Mouse (Mus musculus): Measurements from ENCODE around the gene Arhgap35.

Gene Arhgap35

DNA sequence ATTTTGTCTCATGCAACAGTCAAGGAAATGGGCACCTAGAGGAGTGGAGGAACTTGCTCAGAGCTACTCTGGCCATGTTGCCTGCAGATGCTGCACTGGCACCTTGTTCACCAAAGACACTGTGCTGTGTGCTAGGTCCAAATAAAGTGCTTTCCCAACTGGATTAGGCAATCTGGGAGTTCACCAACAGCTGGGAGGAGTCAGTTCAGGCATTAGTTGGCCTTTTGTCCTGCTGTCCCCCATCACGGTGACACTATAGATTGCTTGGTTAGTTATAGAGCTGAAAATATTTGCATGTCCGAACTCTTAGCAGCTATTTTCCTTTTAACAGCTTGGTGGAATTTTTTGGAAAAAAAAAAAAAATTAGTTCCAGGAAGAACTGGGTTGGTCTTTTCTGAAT, 88.8 kb downstream of the Arhgap35 start:
- DNase-seq (ENCODE audit: extremely low read depth, insufficient read length, low spot score), result no peak

DNA sequence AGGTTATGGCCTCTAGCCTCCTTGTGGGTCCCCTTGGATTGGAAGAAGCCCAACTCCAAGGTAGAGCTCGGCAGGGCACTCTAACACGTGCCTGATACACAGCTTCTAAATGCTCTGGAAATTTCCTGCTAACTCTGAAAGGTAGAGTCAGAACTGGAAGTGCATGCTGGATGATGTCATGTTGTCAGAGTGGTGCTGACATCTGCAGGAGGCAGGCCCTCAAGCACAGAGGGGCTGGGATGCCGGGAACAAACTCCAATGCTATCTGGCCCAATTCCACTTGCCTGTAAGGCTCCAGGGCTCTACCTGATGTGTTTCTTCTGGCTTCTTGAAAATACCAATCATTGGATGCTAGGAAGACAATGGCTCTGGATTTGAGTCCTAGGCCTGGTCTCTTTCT, 89.3 kb downstream of the Arhgap35 start:
- no peak for DNase-seq (ENCODE audit: extremely low read depth, insufficient read length, low spot score)

DNA sequence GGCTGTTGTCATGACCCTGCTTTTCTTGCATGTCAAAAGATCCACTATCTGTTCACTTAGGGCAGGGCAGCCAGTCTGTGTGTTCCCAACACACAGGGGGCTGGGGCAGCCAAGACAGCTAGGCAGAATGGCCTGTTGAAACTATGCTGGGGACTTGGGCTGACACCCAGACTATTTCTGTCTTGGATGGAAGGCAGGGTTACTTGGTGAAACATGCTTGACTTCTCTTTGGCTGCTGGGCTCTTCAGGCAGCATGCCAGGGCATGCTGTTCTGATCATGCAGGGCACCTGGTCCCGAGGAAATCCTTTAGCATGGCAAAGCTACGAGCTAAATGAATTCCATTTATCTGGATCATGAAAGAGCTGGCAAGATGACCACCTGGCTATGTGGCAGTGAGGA, 90.5 kb downstream of the Arhgap35 start:
- no peak for DNase-seq (ENCODE audit: extremely low read depth, insufficient read length, low spot score)

DNA sequence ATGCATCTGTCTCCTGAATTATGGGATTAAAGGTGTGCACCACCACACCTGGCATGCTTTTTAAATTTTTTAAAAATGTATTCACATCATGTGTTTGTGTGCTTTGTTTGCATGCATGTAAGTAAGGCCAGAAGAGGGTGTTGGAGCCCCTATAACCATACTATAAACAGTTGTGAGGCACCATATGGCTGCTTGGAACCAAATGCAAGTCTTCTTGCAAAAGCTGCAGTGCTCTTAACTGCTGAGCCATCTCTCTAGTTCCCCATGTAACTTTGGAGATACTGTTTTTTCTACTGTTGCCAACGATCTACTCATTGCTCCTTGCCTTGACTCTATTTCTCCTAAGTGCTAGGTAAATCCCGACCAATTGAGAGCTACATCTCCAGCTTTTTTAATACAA, 95.5 kb downstream of the Arhgap35 start:
- no peak for DNase-seq (ENCODE audit: extremely low read depth, insufficient read length, low spot score)

DNA sequence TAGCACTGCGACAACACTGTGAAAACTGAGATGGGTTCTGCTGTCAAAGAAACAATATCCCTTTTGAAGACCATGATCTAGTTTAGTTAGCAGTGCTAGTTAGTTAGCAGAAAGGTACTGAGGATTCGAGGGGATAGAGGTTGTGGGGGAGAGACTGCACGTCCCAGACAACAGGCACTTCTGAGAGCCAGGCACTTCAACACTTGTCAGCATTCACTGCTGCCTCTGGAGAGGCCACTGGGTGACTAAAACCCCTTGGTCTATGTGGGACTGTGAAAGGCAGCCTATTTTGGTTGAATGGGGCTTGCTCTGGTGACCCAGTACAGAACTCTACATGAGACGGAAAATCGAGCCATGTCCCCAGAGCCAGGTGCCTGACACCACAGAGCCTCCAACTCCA, 97.6 kb downstream of the Arhgap35 start:
- no peak for DNase-seq (ENCODE audit: extremely low read depth, insufficient read length, low spot score)

DNA sequence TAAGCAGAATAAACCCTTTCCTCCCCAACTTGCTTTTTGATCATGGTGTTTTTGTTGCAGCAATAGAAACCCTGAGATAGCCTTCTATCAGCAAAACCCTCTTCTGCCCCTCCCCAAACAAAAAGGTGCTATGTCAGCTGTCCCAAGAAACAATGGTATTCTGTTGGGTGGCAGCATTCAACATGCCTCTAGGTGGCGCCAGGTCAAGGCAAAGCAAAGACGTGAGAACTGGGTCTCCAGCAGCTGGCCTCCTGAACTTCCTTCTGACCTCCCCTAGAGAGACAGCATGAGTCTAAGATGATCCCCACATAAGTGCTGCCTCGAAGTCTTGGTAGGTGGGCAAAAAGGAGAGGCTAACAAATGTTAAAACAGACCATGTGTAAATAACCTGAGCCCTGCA, 107.5 kb downstream of the Arhgap35 start:
- DNase-seq (ENCODE audit: extremely low read depth, insufficient read length, low spot score), result no peak

DNA sequence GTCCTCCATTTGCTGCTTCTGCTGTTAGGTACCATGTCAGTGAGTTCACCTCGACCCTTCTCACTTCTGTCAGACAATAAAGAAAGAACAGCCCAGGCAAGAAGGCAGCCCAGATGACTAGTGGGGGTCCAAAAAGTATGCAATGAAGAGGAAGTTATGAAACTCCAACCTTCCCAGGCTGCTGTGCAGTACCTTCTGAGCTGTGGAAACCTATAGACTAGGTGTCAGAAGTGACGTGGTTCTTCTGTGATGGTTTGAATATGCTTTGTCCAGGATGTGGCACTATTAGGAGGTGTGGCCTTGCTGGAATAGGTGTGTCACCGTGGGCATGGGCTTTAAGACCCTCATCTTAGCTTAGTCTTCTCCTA, 109.6 kb downstream of the Arhgap35 start:
- no peak for DNase-seq (ENCODE audit: extremely low read depth, insufficient read length, low spot score)

DNA sequence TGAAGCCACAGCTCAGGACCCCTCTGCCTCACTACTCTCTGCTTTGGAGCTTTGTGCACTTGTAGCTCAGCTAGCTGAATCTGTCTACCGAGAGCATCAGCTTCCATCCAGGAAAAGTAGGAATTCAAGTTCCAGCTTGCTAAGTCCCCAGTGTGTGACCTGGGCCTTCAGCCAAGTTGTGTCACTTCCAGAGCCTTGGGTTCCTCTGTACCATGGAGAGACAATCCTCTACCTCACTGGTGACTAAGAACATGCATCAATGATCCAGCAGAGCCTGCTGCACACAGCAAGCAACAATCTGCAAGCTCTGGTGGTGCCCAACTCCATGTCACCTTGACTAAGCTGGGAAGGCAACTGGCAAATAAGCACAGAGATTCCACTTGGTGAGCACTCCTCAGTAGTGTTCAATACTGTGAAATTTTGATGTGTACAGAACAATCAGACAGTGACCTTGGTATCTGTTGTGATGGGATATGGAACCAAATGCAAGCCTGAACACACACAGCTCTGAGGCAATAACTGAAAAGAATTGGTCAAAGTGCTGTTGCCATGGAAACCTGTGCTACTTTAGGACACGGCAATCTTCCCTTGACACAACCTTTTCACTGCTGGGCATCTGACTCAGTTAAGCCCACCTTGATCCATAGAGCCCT, 110.1 kb downstream of the Arhgap35 start:
- DNase-seq (ENCODE audit: extremely low read depth, insufficient read length, low spot score), result no peak

DNA sequence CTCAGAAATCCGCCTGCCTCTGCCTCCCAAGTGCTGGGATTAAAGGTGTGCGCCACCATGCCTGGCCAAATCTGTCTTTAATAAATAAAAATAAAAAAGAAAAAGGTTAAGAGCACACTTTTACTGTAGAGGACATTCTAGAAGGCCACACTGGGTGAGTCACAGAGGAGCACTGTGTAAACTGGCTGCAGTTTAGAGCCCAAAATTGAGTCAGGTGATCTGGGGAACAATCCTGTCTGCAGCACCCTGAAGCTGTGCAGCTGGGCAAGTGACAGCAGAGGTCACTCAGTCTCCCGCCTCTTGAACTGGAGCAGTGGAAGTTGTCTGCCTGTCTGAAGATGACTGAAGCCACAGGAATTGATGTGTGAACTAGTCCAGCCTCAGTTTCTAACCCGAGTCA, 113.2 kb downstream of the Arhgap35 start:
- DNase-seq (ENCODE audit: extremely low read depth, insufficient read length, low spot score), result no peak

DNA sequence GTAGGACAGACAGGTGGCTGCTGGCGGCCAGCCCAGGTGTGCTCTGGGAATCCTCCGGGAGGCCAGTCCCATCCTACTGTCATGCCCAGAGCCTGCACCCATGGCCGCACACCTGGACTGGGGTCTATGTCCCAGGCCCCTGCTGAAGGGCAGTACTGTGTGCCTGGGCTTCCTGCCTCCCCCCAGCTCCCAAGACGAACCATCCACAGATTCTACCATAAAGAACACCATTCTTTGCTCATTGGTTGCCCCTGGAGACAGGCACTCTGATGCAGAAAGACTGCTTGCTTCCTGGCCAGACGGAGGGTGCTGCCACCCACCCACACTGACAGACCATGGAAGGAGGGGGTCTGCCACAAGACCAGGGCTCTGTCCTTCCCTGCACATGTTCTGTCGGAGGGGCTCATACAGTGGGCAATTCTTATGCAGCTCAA, 115.1 kb downstream of the Arhgap35 start:
- no peak for DNase-seq (ENCODE audit: extremely low read depth, insufficient read length, low spot score)

DNA sequence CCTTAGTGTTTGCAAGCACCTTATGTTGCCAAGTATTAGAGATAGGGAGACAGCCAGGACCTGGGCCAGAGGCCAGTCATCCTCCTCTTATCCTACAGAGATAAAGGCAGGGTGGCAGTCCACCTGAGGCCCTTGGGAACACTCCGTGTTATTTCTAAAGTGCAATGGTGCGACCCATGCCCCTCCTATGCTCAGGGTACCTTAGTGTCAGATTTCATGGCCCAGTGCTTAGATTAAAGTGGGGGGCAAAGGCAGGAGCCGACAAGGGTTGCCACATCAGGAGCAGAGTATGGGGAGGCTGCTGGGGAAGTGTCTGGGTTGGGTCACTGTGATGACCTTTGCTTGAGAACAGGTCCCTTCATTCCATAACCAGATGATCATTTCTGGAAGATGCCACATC, 118.5 kb downstream of the Arhgap35 start:
- no peak for DNase-seq (ENCODE audit: extremely low read depth, insufficient read length, low spot score)

DNA sequence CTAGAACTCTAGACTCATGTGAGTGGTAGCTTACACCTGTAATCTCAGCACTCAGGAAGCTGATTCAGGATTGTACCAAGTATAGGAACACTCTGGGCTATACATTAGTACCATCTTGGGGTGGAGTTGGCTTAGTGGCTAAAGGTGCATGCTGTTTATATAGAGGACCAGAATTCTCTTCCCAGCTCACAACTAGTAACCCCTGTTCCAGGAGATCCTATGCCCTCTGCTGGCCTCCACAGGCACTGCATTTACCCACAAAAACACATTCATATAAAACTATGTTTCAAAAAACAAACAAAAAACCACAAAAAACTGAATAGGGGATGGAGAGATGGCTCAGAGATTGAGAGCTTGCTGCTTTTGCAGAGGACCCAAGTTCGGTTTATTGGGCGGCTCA, 121.4 kb downstream of the Arhgap35 start:
- no peak for DNase-seq (ENCODE audit: extremely low read depth, insufficient read length, low spot score)

DNA sequence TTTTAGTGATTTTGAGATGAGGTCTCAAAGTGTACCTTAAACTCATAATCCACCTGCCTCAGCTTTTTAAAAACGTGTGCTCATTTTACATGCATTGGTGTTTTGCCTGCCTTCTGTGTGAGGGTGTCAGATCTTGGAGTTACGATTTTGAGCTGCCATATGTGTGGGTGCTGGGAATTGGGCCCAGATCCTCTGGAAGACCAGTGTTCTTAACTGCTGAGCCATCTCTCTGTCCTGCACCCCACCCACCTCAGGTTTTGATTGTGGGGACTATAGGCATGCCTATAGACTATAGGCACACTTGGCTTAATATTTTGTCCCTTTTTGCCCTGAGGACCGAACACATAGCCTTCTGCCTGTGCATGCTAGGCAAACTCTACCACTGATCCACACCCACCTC, 122.6 kb downstream of the Arhgap35 start:
- DNase-seq (ENCODE audit: extremely low read depth, insufficient read length, low spot score), result no peak

DNA sequence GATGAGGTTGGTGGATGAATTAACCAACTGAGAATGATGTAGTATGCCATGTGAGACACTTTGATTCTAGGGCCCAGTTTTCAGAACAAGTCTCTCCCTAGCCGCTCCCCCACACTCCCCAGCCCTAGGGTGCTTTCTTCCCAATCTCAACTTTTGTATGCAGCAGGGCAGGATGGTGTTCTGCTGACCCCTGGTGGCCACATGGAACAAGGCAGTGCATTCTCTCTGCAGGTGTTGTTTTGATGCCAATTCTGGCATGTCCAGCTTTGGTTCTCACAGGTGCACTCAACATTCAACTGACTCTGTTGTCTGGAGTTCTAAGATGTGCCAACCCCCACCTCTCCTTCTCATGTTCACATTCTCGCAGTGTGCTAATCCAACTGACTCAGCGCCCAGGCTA, 123.0 kb downstream of the Arhgap35 start:
- no peak for DNase-seq (ENCODE audit: extremely low read depth, insufficient read length, low spot score)

DNA sequence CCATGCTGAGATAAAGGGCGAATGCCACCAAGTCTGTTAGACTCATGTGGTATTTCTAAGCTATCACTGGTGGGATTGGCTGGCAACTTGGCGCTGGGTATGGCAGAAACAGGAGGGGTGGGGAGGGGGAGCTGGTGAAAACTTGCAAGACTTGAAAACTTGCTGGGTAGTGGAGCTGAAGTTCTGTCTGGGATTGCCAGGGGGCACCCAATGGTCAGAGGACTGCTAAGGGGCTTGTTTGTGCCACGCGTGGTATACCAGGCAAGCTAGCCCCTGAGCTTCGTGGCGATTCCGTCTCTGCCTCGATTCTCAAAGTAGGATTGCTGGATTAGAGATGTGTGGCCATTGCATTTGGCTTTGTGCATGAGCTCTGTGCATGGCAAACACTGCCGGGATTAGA, 124.8 kb downstream of the Arhgap35 start:
- no peak for DNase-seq (ENCODE audit: extremely low read depth, insufficient read length, low spot score)

DNA sequence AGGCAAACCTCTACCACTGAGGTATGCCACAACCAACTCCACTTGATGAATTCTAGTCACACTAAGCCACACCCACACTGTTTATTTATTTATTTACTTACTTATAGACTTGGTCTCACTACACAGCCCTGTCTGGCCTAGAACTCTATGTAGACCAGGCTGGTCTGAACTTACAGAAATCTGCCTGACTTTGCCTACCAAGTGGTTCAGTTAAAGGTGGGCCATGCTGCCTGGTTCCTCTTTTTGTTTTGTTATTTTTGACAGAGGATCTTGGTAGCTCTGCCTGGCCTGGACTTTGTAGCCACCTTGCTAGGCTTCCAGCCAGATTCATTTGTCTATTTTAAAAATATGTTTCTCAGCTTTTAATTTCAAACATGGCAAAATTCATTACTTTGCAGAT, 126.0 kb downstream of the Arhgap35 start:
- DNase-seq (ENCODE audit: extremely low read depth, insufficient read length, low spot score), result no peak

DNA sequence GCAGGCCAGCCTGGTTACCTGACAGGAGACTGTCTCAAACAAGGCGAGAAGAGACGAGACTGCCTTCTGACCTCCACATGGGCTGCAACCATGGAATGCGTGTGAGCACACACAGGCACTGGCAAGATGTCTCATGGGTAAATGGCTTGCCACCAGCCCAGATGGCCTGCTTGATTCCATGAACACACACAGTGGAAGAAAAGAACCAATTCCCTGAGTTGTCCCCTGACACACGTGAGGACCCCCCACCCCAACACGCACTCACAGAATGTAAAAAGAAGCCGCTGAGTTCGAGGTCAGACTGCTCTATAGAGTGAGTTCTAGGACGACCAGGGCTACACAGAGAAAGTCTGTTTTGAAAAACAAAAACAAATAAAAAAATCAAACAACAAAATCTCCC, 137.2 kb downstream of the Arhgap35 start, which contains the start of gene Npas1:
Gene Npas1, minus strand, starts transcription at position 101 of the 400 bp plus-strand sequence.
- DNase-seq (ENCODE audit: extremely low read depth, insufficient read length, low spot score), result no peak

DNA sequence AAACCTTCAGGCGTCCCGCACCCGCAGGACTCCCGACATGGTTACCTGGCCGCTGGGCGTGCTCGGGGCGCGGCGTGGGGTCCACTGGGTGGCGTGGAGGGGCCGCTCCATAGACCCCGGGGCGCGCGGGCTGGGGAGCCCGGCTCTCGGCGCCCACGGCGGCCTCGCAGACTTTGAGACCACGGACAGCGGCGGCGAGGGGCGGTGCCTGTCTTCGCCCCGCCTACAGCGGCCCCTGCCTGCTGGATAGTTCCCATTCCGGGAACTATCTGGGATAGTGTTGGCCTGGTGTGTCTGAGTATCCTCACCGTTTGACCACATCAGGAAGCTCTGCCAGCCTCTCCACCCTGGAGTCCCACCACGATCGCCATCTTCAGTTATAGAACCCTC, 138.2 kb downstream of the Arhgap35 start:
- no peak for DNase-seq (ENCODE audit: extremely low read depth, insufficient read length, low spot score)

DNA sequence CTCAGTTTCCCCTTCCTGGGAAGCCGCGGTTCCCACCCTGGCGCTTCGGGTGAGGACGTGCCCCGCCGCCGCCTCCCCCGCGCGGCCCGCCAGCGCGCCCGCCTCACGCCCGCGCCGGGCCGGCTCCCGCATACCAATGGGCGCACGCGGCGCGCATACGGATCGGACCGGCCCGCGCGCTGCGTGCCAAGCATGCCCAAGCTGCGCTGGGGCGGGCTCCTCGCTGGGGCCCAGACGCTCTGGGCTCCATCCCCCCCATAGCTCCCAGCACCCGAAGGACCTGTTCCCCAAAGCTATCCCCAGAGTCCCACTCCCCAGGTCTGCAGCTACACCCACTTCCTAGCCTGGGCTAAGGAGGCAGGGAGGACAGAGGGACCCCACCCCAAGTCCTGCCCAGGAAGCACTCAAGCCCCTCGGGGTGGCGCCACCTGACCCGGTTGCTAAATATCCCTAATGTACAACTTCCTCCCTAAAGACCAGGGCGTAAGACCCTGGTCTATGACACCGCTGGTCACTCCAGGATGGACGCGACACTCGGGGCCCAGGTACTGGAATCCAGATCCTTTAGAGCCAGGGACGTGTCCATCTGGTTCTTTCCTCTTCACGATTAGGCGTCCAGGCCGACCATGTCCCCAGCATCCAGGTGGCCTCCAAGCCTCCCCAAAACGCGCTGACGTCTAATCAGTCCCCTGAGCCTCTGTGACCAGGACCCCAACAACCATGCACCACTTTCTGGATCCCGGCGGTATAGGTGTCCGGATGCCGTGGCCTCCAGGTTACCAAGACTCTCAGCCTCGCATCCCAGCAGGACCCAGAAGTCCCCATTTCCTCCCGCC, 138.8 kb downstream of the Arhgap35 start:
- DNase-seq (ENCODE audit: extremely low read depth, insufficient read length, low spot score), result no peak

DNA sequence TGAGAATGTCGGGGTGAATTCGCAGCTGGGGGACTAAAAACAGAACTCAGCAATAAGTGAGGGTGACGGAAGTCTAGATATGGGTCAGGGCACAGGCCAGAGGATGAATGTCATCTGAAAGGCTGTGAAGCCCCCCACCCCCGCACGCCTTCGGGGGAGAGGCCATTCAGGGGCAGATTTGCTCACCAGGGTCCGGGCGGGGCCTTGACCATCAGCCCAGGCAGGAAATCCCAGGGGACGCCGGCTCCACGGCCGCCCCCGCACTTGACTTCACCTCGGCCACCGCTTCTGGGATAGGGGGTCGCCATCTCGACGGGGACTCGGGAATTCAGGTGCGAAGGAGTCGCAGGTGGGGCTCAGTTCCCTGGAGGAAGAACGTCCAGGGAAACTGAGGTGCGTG, 139.5 kb downstream of the Arhgap35 start:
- no peak for DNase-seq (ENCODE audit: extremely low read depth, insufficient read length, low spot score)

DNA sequence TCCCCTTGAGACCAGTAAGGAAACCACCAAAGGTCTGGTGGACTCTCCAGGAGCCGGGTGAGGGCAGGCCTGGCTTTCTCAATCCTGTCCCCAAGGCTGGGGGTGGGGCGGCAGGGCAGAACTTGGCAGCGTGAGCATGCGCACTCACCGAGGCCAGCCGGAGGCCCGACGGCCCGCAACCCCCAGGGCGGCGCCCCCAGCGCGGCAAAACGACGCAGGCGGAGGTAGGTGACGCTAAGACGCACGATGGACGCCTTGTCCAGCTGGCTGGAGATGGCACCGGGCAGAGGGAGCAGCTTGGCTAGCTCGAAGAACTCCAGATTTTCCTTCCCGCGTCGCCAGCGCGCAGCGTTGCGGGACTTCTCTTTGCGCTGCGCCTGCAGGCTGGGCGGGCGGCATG, 140.3 kb downstream of the Arhgap35 start:
- DNase-seq (ENCODE audit: extremely low read depth, insufficient read length, low spot score), result no peak

DNA sequence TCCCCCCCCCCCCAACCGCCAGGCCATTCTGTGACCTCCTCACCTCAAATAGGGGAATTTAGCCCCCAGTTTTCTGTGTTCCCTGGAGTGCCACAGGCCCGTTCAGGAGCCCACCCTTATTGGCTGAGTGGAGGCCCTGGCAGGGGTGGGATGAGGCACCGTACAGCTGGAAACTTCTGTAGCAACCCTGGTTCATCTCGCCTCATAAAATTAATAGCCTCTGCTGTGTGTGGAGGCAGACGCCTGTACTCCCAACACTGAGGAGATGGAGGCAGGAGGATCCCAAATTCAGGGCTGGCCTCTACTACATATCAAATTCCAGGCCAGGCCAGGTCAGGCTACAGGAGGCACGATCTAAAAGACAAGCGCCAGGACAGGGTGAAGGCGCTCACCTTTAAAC, 140.9 kb downstream of the Arhgap35 start:
- no peak for DNase-seq (ENCODE audit: extremely low read depth, insufficient read length, low spot score)

Data from 3134 (cell line).